Mouse (Mus musculus) lung, postnatal 0 days (tissue): ENCODE results near the gene Islr2. TPM values are rescaled to one million over a fixed set of nuclear protein-coding genes. Genes with fewer than 3 reads are reported as not detected.
"Not testable (repeated sequence)": the region's sequence is repeated elsewhere in the genome, so short reads cannot be mapped to it uniquely, and the experiment has no call there.

Experiments
- ATAC-seq: fragments of 200-750 bp; cut with Nextera tagmentation; 2 replicates; pipeline ENCODE4 v1.8.0; 2017; ENCODE audit warnings: moderate library complexity
- DNase-seq: peaks from one replicate; pipeline ENCODE4 v3.0.0-alpha.2; 2016; ENCODE audit warnings: low spot score
- H3K27ac ChIP-seq: fragments of 300-500 bp; sonication (generic); 2 replicates; pipeline ENCODE4 v1.5.1; 2014; ENCODE audit warnings: antibody characterized with exemption, mild to moderate bottlenecking, low read length, mixed read lengths
- H3K27me3 ChIP-seq: fragments of 300-500 bp; sonication (generic); replicated peaks from 2 replicates; pipeline ENCODE4 v1.6.1; 2014; ENCODE audit warnings: low read length, mixed read lengths; ENCODE audit not compliant: insufficient read depth
- H3K36me3 ChIP-seq: fragments of 300-500 bp; sonication (generic); 2 replicates; pipeline ENCODE4 v1.6.1; 2014; ENCODE audit warnings: low read length, mixed read lengths; ENCODE audit not compliant: insufficient read depth
- H3K4me1 ChIP-seq: fragments of 300-500 bp; sonication (generic); 2 replicates; pipeline ENCODE4 v1.6.1; 2014; ENCODE audit warnings: antibody characterized with exemption, low read depth, low read length, mixed read lengths; ENCODE audit not compliant: insufficient read depth
- H3K4me2 ChIP-seq: fragments of 300-500 bp; sonication (generic); replicated peaks from 2 replicates; pipeline ENCODE4 v1.6.1; 2014; ENCODE audit warnings: low read depth, mild to moderate bottlenecking, low read length, moderate library complexity, mixed read lengths
- H3K4me3 ChIP-seq: fragments of 300-500 bp; sonication (generic); 2 replicates; pipeline ENCODE4 v1.5.1; 2014; ENCODE audit warnings: low read depth, low read length
- H3K9ac ChIP-seq: fragments of 300-500 bp; sonication (generic); replicated peaks from 2 replicates; pipeline ENCODE4 v1.6.1; 2014; ENCODE audit warnings: low read depth, mild to moderate bottlenecking
- H3K9me3 ChIP-seq: fragments of 300-500 bp; sonication (generic); 2 replicates; pipeline ENCODE4 v1.6.1; 2016; ENCODE audit warnings: low read length, mixed read lengths
- CTCF ChIP-seq: IDR thresholded peaks from 2 replicates; pipeline ENCODE4 v1.5.1; 2016; ENCODE audit warnings: antibody characterized with exemption, mild to moderate bottlenecking
- EP300 ChIP-seq: IDR thresholded peaks from 2 replicates; pipeline ENCODE4 v1.6.1; 2016; ENCODE audit warnings: antibody characterized with exemption, mild to moderate bottlenecking, control low read depth
- WGBS: fragments of 180-500 bp; shearing (Covaris S2); extraction: QIAGEN DNeasy Blood & Tissue Kit; methylation state at CpG from one replicate; pipeline ENCODE4 v1.1.7; 2014; 5-methylcytosine and 5-hydroxymethylcytosine counted together
- polyA plus RNA-seq: library from polyadenylated mRNA; unstranded; fragments of >200 nt; fragmentation: Nextera tagmentation; extraction: Ambion mirVana; gene quantifications from 2 replicates; pipeline ENCODE4 v1.2.1, GENCODE M21; 2015

Islr2 gene
- not detected in 2 replicates for polyA plus RNA-seq

GRCm38 (mm10) chr9:58203516-58204447 is at the start of gene Islr2, which contains the start of gene Islr:
Islr2 (minus strand) TSS chr9:58204319.
Islr (minus strand) TSS chr9:58204306.
- TF ChIP-seq EP300 (no peak), CTCF (peak; percentile 76)
- Histone ChIP-seq H3K4me3 (peak within 1 kb of the TSS; percentile 36), H3K4me2 (peak within 1 kb of the TSS; percentile 55), H3K36me3 (no peaks in the 10 kb centered on the region), H3K9me3 (no peaks in the 10 kb centered on the region), H3K27ac (no peak within 1 kb of the TSS), H3K9ac (no peak within 1 kb of the TSS), H3K4me1 (no peaks in the 10 kb centered on the region), H3K27me3 (peaks cover 52% of the 10 kb centered on the region)
- DNase-seq = peak; percentile 87
- WGBS = 3% methylated on average over 42 of the region's 42 CpGs
- peak; percentile 85 for ATAC-seq

GRCm38 (mm10) chr9:58253805-58254122 is 49.6 kb upstream of the Islr2 start:
- H3K27me3 ChIP-seq, H3K4me1 ChIP-seq, H3K9me3 ChIP-seq, DNase-seq, ATAC-seq, H3K36me3 ChIP-seq: not testable (repeated sequence)
- peak overlapping the region; percentile 70 for H3K4me2 ChIP-seq
- H3K9ac ChIP-seq = peak overlapping the region; percentile 52
- 0 out of 2 replicates have a peak overlapping the region, but pooled peaks have one; percentile 76 for H3K27ac ChIP-seq
- 57% methylated on average over 5 of the region's 5 CpGs for WGBS
- peak overlapping the region; percentile 72 for H3K4me3 ChIP-seq

GRCm38 (mm10) chr9:58253033-58253804 is 49.1 kb upstream of the Islr2 start, which contains the start of gene Stoml1:
Stoml1 (plus strand) TSS chr9:58253164.
- ATAC-seq = peak; percentile 99

GRCm38 (mm10) chr9:58250730-58251129 is 46.6 kb upstream of the Islr2 start:
- not testable (repeated sequence) for H3K4me3 ChIP-seq, H3K27me3 ChIP-seq, ATAC-seq, H3K27ac ChIP-seq, H3K4me2 ChIP-seq, H3K36me3 ChIP-seq, H3K9ac ChIP-seq, H3K9me3 ChIP-seq, DNase-seq
- WGBS = 89% methylated on average over 1 of the region's 1 CpGs
- H3K4me1 ChIP-seq = peaks cover 13% of the 10 kb centered on the region; the same call in 1 of the 2 replicates

More at GRCm38 (mm10) chr9:58253033-58253804, 49.1 kb upstream of the Islr2 start, which contains the start of gene Stoml1:
- Histone ChIP-seq H3K4me3 (peak within 1 kb of the TSS; percentile 72), H3K4me2 (peak within 1 kb of the TSS; percentile 70), H3K36me3 (0 out of 2 replicates have a peak, but pooled peaks cover 5% of the 10 kb centered on the region), H3K27ac (peak within 1 kb of the TSS; percentile 76), H3K4me1 (peaks cover 6% of the 10 kb centered on the region; the same call in 1 of the 2 replicates), H3K9ac (peak within 1 kb of the TSS; percentile 52), H3K27me3 (no peaks in the 10 kb centered on the region), H3K9me3 (no peaks in the 10 kb centered on the region)
- TF ChIP-seq EP300 (no peak), CTCF (peak; percentile 98)
- DNase-seq = peak; percentile 99
- WGBS = 1% methylated on average over 31 of the region's 31 CpGs

GRCm38 (mm10) chr9:58250322-58250721 is 46.2 kb upstream of the Islr2 start:
- TF ChIP-seq EP300 (no peak), CTCF (no peak)
- no peak overlapping the region for H3K4me3 ChIP-seq
- H3K27ac ChIP-seq = peak overlapping the region; percentile 94
- no peaks in the 10 kb centered on the region for H3K27me3 ChIP-seq
- H3K4me2 ChIP-seq = peak overlapping the region; percentile 76
- DNase-seq (no peak), ATAC-seq (no peak)
- 74% methylated on average over 8 of the region's 8 CpGs for WGBS
- H3K36me3 ChIP-seq = no peaks in the 10 kb centered on the region
- H3K9me3 ChIP-seq = no peaks in the 10 kb centered on the region
- H3K4me1 ChIP-seq = peaks cover 13% of the 10 kb centered on the region; the same call in 1 of the 2 replicates
- H3K9ac ChIP-seq = 0 out of 2 replicates have a peak overlapping the region, but pooled peaks have one; percentile 69
